ENCODE assay signal across 21 mouse cellular contexts in the genomic region with DNA sequence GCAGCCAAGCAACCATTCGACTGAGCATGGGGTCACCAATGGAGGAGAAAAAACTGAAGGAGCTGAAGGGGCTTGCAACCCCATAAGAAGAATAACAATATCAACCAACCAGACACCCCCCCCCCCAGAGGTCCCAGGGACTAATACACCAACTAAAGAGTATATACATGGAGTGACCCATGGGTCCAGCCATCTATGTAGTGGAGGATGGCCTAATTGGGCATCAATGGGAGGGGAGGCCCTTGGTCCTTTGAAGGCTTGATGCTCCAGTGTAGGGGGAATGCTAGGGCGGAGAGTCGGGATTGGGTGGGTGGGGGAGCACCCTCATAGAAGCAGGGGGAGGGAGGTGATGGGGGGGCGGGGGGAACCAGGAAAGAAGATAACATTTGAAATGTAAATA. TPM values are rescaled to one million over a fixed set of nuclear protein-coding genes. Genes with fewer than 3 reads are reported as not detected.
DNase-seq lines count a peak whose midpoint lies in the region; ATAC-seq and TF ChIP-seq lines count a peak whose summit lies in the region.
"Had no signal": no experiment of that assay in that cellular context is flagged by ENCODE, and none has a peak within 500 bp of the region (broad histone marks: within the 10 kb centered on the region; RNA-seq: fewer than 3 reads in every experiment).

No protein-coding gene starts in this region.

- no peak overlapping the region for H3K4me2 ChIP-seq in heart, embryonic 12.5 days
- H3K4me2 ChIP-seq in midbrain, embryonic 15.5 days, result no peak overlapping the region
- no peak overlapping the region for H3K4me2 ChIP-seq in midbrain, embryonic 14.5 days (ENCODE audit: low read length)

- no peak overlapping the region for H3K9ac ChIP-seq in heart, embryonic 12.5 days
- H3K9ac ChIP-seq in midbrain, embryonic 15.5 days, result no peak overlapping the region
- no peak overlapping the region for H3K9ac ChIP-seq in midbrain, embryonic 14.5 days (replicated peaks; ENCODE audit: low read length)

- no peak for TF ChIP-seq POLR2A in testis, adult 2 months (IDR thresholded peaks at IDR 0.05; ENCODE audit: control insufficient read depth, low read depth, low read length)

- H3K36me3 ChIP-seq in heart, embryonic 12.5 days, result peaks cover 12% of the 10 kb centered on the region
- no peaks in the 10 kb centered on the region; the same call in 1 of the 2 replicates for H3K36me3 ChIP-seq in midbrain, embryonic 15.5 days (replicated peaks)
- H3K36me3 ChIP-seq in midbrain, embryonic 14.5 days (ENCODE audit: control insufficient read depth, insufficient read depth, low read length), result 0 out of 2 replicates have a peak, but pooled peaks cover 3% of the 10 kb centered on the region
- H3K36me3 ChIP-seq in testis, adult 2 months (ENCODE audit: control insufficient read depth, insufficient read depth, low read length), result no peaks in the 10 kb centered on the region

- peaks cover 14% of the 10 kb centered on the region for H3K4me1 ChIP-seq in heart, embryonic 12.5 days (replicated peaks)
- peaks cover 3% of the 10 kb centered on the region; the same call in 1 of the 2 replicates for H3K4me1 ChIP-seq in midbrain, embryonic 15.5 days
- no peaks in the 10 kb centered on the region for H3K4me1 ChIP-seq in midbrain, embryonic 14.5 days (ENCODE audit: control insufficient read depth, insufficient read depth, low read length)
- no peaks in the 10 kb centered on the region for H3K4me1 ChIP-seq in testis, adult 2 months (ENCODE audit: control insufficient read depth, insufficient read depth, low read length)

- H3K9me3 ChIP-seq in heart, embryonic 12.5 days (replicated peaks), result no peaks in the 10 kb centered on the region
- no peaks in the 10 kb centered on the region for H3K9me3 ChIP-seq in midbrain, embryonic 15.5 days
- no peaks in the 10 kb centered on the region for H3K9me3 ChIP-seq in midbrain, embryonic 14.5 days (ENCODE audit: control insufficient read depth, low read length)
- H3K9me3 ChIP-seq: G1E had no signal

- no peaks in the 10 kb centered on the region for H3K27me3 ChIP-seq in heart, embryonic 12.5 days (replicated peaks)
- no peaks in the 10 kb centered on the region for H3K27me3 ChIP-seq in midbrain, embryonic 15.5 days (replicated peaks)
- H3K27me3 ChIP-seq in midbrain, embryonic 14.5 days (ENCODE audit: control insufficient read depth, insufficient read depth, low read length), result no peaks in the 10 kb centered on the region
- H3K27me3 ChIP-seq in testis, adult 2 months (ENCODE audit: control insufficient read depth, insufficient read depth, low read length), result no peaks in the 10 kb centered on the region
- H3K27me3 ChIP-seq: CH12.LX, Patski had no signal

- no peak overlapping the region for H3K4me3 ChIP-seq in heart, embryonic 12.5 days
- no peak overlapping the region for H3K4me3 ChIP-seq in midbrain, embryonic 15.5 days
- no peak overlapping the region for H3K4me3 ChIP-seq in midbrain, embryonic 14.5 days (replicated peaks; ENCODE audit: low read depth, low read length)
- H3K4me3 ChIP-seq in testis, adult 2 months (ENCODE audit: control insufficient read depth, low read depth, low read length), result peak overlapping the region; percentile 21

- WGBS in heart, embryonic 12.5 days, result 86% methylated on average over 4 of the region's 4 CpGs
- 98% methylated on average over 4 of the region's 4 CpGs for WGBS in midbrain, embryonic 15.5 days
- 100% methylated on average over 4 of the region's 4 CpGs for WGBS in midbrain, embryonic 14.5 days

- ATAC-seq in heart, embryonic 12.5 days (ENCODE audit: insufficient number of reproducible peaks, low FRiP score), result no peak
- 0 out of 2 replicates have a peak, but pooled peaks have one; percentile 52 for ATAC-seq in midbrain, embryonic 15.5 days (replicated peaks)
- ATAC-seq in midbrain, embryonic 14.5 days (ENCODE audit: low FRiP score, low TSS enrichment), result no peak
- ATAC-seq: activated CD4-positive, CD25-positive, alpha-beta regulatory T cell, adult 4 months; CD4-positive, CD25-positive, alpha-beta regulatory T cell, adult 4 months; Patski had no signal

- peak; percentile 71 for DNase-seq in heart, adult 11 months
- DNase-seq in midbrain, embryonic 14.5 days, result no peak
- DNase-seq in testis, postnatal 14 days (ENCODE audit: low spot score), result no peak
- DNase-seq: adrenal gland, adult 2 months; adrenal gland, adult 8-10 months; adrenal gland, postnatal 10 days; adrenal gland, postnatal 14 days; adrenal gland, postnatal 25 days; adrenal gland, postnatal 36 days; B cell, adult 2 months; cerebellum, adult 11 months; cerebellum, adult 11-12 months; cerebellum, adult 18-20 months had no signal

- H3K27ac ChIP-seq in heart, embryonic 12.5 days (ENCODE audit: poor library complexity, severe bottlenecking), result no peak overlapping the region
- H3K27ac ChIP-seq in midbrain, embryonic 15.5 days, result no peak overlapping the region
- no peak overlapping the region for H3K27ac ChIP-seq in midbrain, embryonic 14.5 days (replicated peaks; ENCODE audit: low read depth, low read length)
- H3K27ac ChIP-seq in testis, adult 2 months (ENCODE audit: control insufficient read depth, insufficient read depth, low read depth, low read length), result no peak overlapping the region

- TF ChIP-seq CTCF in testis, adult 2 months (IDR thresholded peaks at IDR 0.05; ENCODE audit: control insufficient read depth, insufficient read depth, insufficient replicate concordance, low read depth, low read length), result no peak

RNA-seq across cellular contexts. Expression of gene Fam117b, which starts 34.7 kb away (rescaled TPM):
- polyA plus RNA-seq in heart, embryonic 12.5 days (2016; fragmentation: Nextera tagmentation; extraction: Ambion mirVana), result 6.6 and 7.8 TPM in 2 replicates
- 44.3 and 48.2 TPM in 2 replicates for polyA plus RNA-seq in midbrain, embryonic 15.5 days (2015; fragmentation: Nextera tagmentation; extraction: Ambion mirVana)
- 58.0 and 65.6 TPM in 2 replicates for polyA plus RNA-seq in midbrain, embryonic 14.5 days (2014; fragmentation: Nextera tagmentation; extraction: Ambion mirVana)
- polyA plus RNA-seq in testis, adult 2 months (2012; rRNA removed), result 15.4 and 15.7 TPM in 2 replicates
